Mouse (Mus musculus) cerebellum, postnatal 14 days (tissue): ENCODE results near the gene 0610012G03Rik.

Source experiments
- DNase-seq, 2 experiments: peaks; one replicate each; pipeline ENCODE4 v3.0.0; 2021; ENCODE audit warnings: mixed read lengths in 2 of 2

Gene 0610012G03Rik

DNA sequence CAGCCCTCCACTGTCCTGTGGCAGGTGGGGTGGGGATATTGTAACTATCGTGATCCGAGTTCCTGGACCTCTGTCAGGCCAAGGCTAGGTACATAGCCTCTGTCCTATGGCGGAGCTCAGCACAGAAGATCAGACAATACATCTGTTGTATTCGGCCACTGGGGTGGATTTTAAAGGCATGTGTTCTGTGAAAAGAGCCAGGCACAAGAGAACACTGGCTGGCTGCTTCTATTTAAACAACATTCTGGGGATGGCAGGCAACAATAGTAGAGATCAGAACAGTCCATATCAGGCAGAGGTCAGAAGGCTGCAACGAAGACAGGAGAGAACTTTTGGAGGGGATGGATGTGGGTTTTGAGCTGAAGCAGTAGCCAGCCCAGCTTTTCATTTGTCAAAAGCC lies 16.0 kb downstream of the 0610012G03Rik start:
- no peak for DNase-seq

DNA sequence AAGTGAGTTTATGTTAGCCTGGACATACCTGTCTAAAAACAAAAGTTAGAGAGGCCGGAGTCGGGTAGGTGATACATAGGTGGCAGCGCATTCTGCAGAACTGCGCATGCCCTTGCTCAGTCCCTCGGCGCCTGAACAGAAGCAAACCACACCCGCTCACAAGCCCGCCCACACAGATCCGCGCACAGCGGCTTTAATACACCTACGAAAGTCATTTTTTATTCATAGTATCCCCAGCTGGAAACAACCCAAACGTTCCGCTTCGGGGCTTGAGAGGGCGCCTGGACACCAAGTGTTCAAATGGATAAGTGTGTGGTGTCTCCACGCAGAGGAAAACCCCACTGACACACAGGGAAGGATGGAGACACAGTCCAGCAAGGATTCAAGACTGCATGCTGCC lies 17.0 kb downstream of the 0610012G03Rik start:
- DNase-seq, result no peak

- no peak for DNase-seq
Measured at GRCm38 (mm10) chr16:31927412-31927811, 20.9 kb downstream of the 0610012G03Rik start.

- DNase-seq, result no peak
Measured at GRCm38 (mm10) chr16:31926547-31927182, 21.6 kb downstream of the 0610012G03Rik start.

- DNase-seq, result no peak
Measured at GRCm38 (mm10) chr16:31926091-31926490, 22.2 kb downstream of the 0610012G03Rik start.

GRCm38 (mm10) chr16:31924368-31924767 lies 23.9 kb downstream of the 0610012G03Rik start:
- no peak for DNase-seq

- DNase-seq, result peak; percentile 90
Measured at GRCm38 (mm10) chr16:31918248-31918724, 30.0 kb downstream of the 0610012G03Rik start.

GRCm38 (mm10) chr16:31917776-31918175 lies 30.5 kb downstream of the 0610012G03Rik start:
- no peak for DNase-seq

- DNase-seq, result no peak
Measured at GRCm38 (mm10) chr16:31910281-31910847, 37.9 kb downstream of the 0610012G03Rik start.

DNA sequence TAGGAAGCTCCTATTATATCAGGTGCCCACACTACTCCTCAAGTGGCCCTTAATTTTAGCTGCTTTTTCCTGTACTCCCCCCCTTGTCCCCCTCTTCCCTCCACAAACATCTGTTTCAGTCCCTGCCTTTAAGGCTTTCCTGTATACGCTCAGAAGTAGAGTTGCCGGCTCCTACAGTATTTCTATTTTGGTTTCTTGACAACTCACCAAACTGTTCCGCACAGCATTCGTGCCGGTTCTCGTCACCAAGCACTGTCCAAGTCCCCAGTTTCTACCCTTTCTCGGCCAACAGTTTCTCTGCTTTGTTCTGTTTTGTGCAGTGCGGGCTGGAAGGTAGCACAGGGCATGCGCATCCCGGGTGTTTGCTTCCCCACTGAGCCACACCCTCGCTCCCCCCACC lies 39.3 kb downstream of the 0610012G03Rik start:
- DNase-seq, result no peak

DNA sequence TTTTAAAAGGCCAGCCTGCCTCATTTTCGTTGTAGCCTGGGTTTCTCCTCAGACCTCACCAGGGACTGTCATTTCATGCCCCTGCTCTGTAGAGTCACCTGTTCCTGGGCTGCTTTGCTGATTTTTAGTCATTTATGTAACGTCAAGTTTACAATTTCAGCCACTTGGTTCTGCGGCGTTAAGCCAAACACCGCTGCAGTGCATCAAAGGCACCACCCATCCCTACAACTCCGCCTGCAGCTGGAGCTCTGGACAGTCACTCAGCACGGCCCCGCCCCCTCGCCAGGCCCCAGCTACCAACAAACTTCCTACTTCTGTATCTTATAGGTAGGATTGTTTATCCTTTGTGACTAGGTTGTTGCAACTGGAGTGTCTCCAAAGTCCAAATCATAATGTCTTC lies 41.4 kb downstream of the 0610012G03Rik start:
- DNase-seq, result no peak

GRCm38 (mm10) chr16:31905891-31906825 lies 42.1 kb downstream of the 0610012G03Rik start:
- no peak for DNase-seq

DNA sequence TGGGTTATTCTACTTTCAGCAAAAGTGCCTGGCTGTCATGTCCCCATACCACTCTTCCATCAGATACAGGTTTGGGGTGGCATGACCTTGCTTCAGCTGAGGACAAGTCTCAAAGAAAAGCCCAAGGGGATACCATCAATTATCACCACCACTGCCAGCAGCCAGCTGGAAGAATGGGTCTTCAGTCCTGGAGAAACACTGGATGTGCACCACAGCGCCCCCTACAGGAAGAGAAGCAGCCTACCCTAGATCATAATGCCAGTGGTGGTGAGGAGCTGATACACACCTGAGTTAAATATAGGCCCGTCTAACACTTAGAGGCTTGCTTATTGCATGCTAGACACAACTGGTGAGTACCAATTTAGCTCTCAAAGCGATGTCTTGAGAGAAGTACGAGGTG lies 43.0 kb downstream of the 0610012G03Rik start:
- DNase-seq, result no peak

DNA sequence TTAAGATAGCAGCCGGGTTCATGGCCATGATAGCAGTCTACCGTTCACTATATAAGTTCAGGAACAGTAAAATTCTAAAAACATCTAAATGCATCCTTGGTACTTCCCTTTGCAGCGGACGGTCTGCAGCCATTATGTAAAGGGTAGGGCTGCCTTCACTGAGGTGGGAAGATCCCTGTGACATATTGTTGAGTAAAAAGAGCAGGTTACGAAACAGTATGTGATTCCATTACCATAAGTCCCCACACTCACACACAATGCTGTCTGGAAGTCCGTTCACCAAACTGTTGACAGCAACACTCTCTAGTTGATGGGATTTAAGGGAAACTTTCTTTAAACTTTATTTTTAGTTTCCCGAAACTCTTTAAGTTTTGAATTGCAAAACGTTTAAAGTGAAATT lies 45.1 kb downstream of the 0610012G03Rik start:
- no peak for DNase-seq

- no peak for DNase-seq
Measured at GRCm38 (mm10) chr16:31901886-31902285, 46.4 kb downstream of the 0610012G03Rik start.

GRCm38 (mm10) chr16:31898546-31899326 lies 49.6 kb downstream of the 0610012G03Rik start:
- peak in 1 of 2 experiments; percentile 71 for DNase-seq
